Mouse (Mus musculus) G1E (cell line): ENCODE results near the gene Rcn3.

Source experiments
- CTCF ChIP-seq: IDR thresholded peaks from 2 replicates; pipeline ENCODE4 v1.5.1; 2012; ENCODE audit warnings: low read depth, low read length, inconsistent platforms, mixed read lengths
- GATA1 ChIP-seq: IDR thresholded peaks from 2 replicates; pipeline ENCODE4 v1.6.1; 2012; ENCODE audit warnings: borderline replicate concordance, low read length, inconsistent platforms, mixed read lengths
- GATA2 ChIP-seq: IDR thresholded peaks from 2 replicates; pipeline ENCODE4 v1.6.1; 2012; ENCODE audit warnings: low read depth, low read length, inconsistent platforms, borderline replicate concordance
- TAL1 ChIP-seq: conservative IDR thresholded peaks from 2 replicates; pipeline ENCODE4 v1.6.1; 2012; ENCODE audit warnings: low read depth, low read length, inconsistent platforms, mixed read lengths

GRCm38 (mm10) chr7:45121404-45121803, 29.4 kb upstream of the Rcn3 start:
- no peak for TF ChIP-seq CTCF
- TF ChIP-seq TAL1 = no peak
- TF ChIP-seq GATA1 = no peak
- no peak for TF ChIP-seq GATA2
